Mouse (Mus musculus) skeletal muscle tissue, postnatal 0 days (tissue): ENCODE results near the gene Rspo1. TPM values are rescaled to one million over a fixed set of nuclear protein-coding genes. Genes with fewer than 3 reads are reported as not detected.

Experiments used
- polyA plus RNA-seq: library from polyadenylated mRNA; unstranded; fragments of >200 nt; fragmentation: Nextera tagmentation; extraction: Ambion mirVana; gene quantifications from 2 replicates; pipeline ENCODE4 v1.2.1, GENCODE M21; 2015

Rspo1 gene
- 0.42 TPM in 1 of 2 replicates, not detected in the other for polyA plus RNA-seq

DNA sequence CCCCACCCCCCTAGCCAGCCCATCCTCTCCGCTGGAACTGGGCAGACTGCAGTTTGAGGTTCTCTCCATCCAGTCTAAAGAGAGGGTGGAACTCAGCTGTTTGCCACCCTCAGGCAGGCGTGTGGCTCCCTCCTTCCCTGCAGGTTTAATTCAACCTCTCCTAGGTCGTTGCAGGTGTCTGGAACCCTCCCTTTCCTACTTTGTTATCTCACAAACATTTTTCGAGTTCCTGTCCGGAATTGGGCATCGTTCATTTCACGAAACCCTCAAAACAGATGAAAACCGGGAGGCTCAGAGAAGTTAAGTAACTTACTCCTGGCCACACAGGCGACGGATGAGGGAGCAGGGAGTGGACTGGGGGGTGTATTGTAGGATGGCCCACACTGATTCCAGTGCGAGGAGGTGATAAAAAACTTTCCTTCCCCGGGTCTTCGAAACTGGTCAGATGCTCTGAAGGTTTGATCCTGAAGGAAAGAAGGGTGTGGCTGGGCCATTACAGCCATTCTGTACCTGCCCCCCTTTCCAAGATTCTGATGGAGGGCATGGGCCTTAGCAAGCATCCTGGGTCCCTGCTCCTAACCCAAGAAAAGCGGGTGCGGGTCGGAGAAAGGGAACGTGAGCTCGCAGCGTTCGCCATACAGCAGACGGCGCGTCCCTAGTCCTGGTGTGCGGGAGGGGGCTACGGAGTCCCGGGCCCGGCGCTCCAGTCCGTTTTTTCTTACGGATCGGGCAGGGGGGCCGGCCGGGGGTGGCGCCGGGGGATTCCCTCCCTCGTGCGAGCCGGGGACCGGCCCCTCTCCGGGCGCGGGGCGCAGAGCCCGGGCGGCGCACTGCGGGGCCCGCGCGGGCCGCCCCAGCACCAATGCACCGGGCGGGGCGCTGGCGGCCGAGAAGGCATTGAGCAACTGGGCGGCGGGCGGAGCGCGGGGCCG is at the start of gene Rspo1:
Rspo1 (plus strand) TSS at position 760 of the 932 bp plus-strand sequence.

DNA sequence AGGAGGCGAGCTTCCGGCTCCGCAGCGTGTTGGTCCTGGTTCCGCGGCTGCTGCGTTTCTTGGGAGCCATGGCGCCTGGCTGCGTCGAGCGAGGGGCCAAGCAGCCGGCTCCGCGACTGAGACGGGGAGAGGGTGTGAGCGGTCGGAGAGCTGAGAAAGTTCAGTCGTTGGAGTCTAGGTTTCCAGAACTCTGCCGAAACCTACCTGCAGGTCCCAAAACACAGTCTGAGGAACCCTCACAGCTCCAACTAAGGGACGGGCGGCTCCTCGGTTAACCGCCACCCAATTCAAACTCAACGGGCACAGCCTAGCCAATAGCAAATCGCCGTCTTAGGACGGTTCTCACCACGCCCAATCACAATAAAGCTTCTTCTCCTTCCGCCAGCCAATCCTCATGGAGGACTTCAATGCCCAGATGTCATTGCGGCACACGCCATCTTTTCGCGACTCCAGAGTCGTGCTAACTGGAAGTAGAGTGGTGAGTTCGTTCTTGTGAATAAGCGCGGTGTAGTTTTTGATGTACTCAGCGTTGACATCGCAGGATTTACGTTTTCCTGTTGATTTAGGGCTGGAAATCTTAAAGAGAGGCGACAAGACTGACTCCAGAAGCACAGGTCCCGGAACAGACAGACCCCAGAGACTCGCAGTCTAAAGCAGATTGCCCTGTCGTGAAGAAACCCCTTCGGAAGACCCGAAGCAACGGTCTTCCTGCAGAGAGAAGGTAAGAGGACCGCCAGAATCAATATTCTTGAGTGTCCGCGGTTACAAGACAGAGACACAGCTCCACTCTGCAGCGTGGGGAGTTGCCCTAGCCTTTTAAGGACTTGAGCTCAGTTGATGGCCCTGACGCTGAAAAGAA is 49.4 kb upstream of the Rspo1 start, which contains the start of gene 9930104L06Rik:
9930104L06Rik (plus strand) TSS at position 436 of the 859 bp plus-strand sequence.

DNA sequence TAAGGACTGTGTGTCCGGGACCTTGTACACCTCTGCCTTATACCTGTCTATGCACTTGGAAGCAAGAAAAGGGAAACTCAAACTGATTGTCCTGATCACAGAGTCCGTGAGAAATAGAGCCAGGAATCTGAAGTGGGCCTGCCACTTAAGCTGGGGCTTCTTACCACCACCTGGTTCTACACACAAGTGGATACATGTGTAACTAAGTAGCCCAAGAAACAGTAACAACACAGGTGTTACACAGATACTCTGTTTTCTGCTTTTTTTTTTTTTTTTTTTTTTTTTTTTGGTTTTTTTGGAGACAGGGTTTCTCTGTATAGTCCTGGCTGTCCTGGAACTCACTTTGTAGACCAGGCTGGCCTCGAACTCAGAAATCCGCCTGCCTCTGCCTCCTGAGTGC is 47.0 kb upstream of the Rspo1 start, which contains the start of gene Cdca8:
Cdca8 (minus strand) TSS at position 101 of the 400 bp plus-strand sequence.

DNA sequence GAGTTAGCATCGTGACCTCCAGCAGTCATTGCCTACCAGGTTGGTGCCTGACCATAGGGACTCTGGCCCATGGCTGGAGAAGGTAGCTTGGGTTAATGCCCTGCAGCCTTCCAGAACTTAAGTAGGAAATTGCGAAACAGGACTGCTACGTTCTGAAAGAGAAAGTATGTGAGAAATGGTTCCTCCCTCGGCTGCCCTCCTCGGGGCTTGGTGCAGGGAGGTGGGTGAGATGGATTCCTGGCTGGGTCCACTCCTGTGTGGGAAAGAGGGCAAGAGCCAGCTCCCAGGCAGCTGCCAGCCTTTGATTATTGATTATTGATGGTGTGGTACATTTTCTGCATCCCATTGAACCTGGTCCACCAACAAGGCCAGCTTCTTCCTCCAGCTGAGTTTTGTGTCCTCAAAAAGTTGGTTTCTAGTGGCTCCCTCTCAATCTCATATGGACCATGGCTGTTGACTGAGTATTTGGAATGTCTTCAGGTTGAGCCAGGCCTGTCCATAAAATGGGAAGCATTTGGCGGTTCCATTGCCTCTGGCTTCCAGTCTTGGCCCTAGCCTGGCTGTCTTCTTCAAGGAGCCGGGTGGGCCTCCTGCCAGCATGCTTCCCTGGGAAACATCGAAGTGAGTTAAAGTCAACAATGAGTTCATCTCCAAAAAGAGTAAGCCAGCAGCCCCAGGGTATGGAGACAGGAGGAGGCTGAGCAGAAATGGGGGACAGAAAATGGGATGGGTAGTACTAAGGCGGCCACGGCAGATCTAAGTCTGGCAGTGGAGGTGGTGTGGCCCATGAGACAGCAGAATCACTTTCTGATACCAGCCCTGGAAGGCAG is 29.8 kb downstream of the Rspo1 start, which contains the start of gene Gnl2:
Gnl2 (plus strand) TSS at position 780 of the 830 bp plus-strand sequence.

Other genes starting within 250 kb of the Rspo1 start
- 10.6 and 12.1 TPM in 2 replicates for gene Inpp5b, start 244.6 kb upstream of the Rspo1 start, polyA plus RNA-seq
- 8.4 and 8.5 TPM in 2 replicates for gene Mtf1, start 184.3 kb upstream of the Rspo1 start, polyA plus RNA-seq
- gene Yrdc, start 135.8 kb upstream of the Rspo1 start, polyA plus RNA-seq: 14.4 and 16.5 TPM in 2 replicates
- gene 1110065P20Rik, start 135.2 kb upstream of the Rspo1 start, polyA plus RNA-seq: 76.3 and 87.2 TPM in 2 replicates
- gene Maneal, start 124.3 kb upstream of the Rspo1 start, polyA plus RNA-seq: 0.07 TPM in 1 of 2 replicates, not detected in the other
- not detected in 2 replicates for gene Epha10, start 105.5 kb upstream of the Rspo1 start, polyA plus RNA-seq
- 6.2 and 7.4 TPM in 2 replicates for gene 9930104L06Rik, start 49.4 kb upstream of the Rspo1 start, polyA plus RNA-seq
- 20.0 and 21.6 TPM in 2 replicates for gene Cdca8, start 47.1 kb upstream of the Rspo1 start, polyA plus RNA-seq
- gene Gnl2, start 30.2 kb downstream of the Rspo1 start, polyA plus RNA-seq: 50.3 and 52.8 TPM in 2 replicates
- 0.10 TPM in 1 of 2 replicates, not detected in the other for gene Dnali1, start 79.3 kb downstream of the Rspo1 start, polyA plus RNA-seq
- 11.1 and 11.8 TPM in 2 replicates for gene Snip1, start 80.2 kb downstream of the Rspo1 start, polyA plus RNA-seq
- 17.1 and 21.5 TPM in 2 replicates for gene Meaf6, start 98.7 kb downstream of the Rspo1 start, polyA plus RNA-seq
- 0.86 and 0.96 TPM in 2 replicates for gene Zc3h12a, start 141.4 kb downstream of the Rspo1 start, polyA plus RNA-seq